Mouse (Mus musculus) stomach, postnatal 0 days (tissue): ENCODE results near the gene Gm42791. TPM values are rescaled to one million over a fixed set of nuclear protein-coding genes. Genes with fewer than 3 reads are reported as not detected.
A peak's percentile ranks its signal among the peaks of the same experiment; 100 is the strongest.

Source experiments
- ATAC-seq: fragments of 200-750 bp; cut with Nextera tagmentation; 2 replicates; pipeline ENCODE4 v1.8.0; 2017; ENCODE audit not compliant: low FRiP score, low TSS enrichment
- DNase-seq: peaks from one replicate; pipeline ENCODE4 v3.0.0-alpha.2; 2016; ENCODE audit warnings: low spot score
- H3K27ac ChIP-seq: fragments of 300-500 bp; sonication (generic); replicated peaks from 2 replicates; pipeline ENCODE4 v1.5.1; 2014; ENCODE audit warnings: mild to moderate bottlenecking, control low read depth
- H3K27me3 ChIP-seq: fragments of 300-500 bp; sonication (generic); 2 replicates; pipeline ENCODE4 v1.6.1; 2014; ENCODE audit warnings: low read length; ENCODE audit not compliant: control insufficient read depth, insufficient read depth
- H3K36me3 ChIP-seq: fragments of 300-500 bp; sonication (generic); 2 replicates; pipeline ENCODE4 v1.6.1; 2014; ENCODE audit warnings: low read length, mixed read lengths; ENCODE audit not compliant: control insufficient read depth, insufficient read depth
- H3K4me1 ChIP-seq: fragments of 300-500 bp; sonication (generic); replicated peaks from 2 replicates; pipeline ENCODE4 v1.6.1; 2014; ENCODE audit warnings: antibody characterized with exemption; ENCODE audit not compliant: control insufficient read depth, insufficient read depth
- H3K4me2 ChIP-seq: fragments of 300-500 bp; sonication (generic); replicated peaks from 2 replicates; pipeline ENCODE4 v1.6.1; 2014; ENCODE audit warnings: low read depth, mild to moderate bottlenecking, control low read depth, moderate library complexity
- H3K4me3 ChIP-seq: fragments of 300-500 bp; sonication (generic); 2 replicates; pipeline ENCODE4 v1.5.1; 2014; ENCODE audit warnings: low read depth, low read length, control low read depth
- H3K9ac ChIP-seq: fragments of 300-500 bp; sonication (generic); 2 replicates; pipeline ENCODE4 v1.6.1; 2014; ENCODE audit warnings: mild to moderate bottlenecking, low read length, control low read depth, mixed read lengths
- H3K9me3 ChIP-seq: fragments of 300-500 bp; sonication (generic); 2 replicates; pipeline ENCODE4 v1.6.1; 2016; ENCODE audit warnings: low read length; ENCODE audit not compliant: control insufficient read depth
- CTCF ChIP-seq: IDR thresholded peaks from 2 replicates; pipeline ENCODE4 v1.5.1; 2016; ENCODE audit warnings: antibody characterized with exemption, low read depth, mild to moderate bottlenecking, moderate library complexity
- EP300 ChIP-seq: optimal IDR thresholded peaks from 2 replicates; pipeline ENCODE3; 2016; ENCODE audit warnings: antibody characterized with exemption
- WGBS: fragments of 180-500 bp; shearing (Covaris S2); extraction: QIAGEN DNeasy Blood & Tissue Kit; methylation state at CpG from one replicate; pipeline ENCODE4 v1.1.7; 2014; 5-methylcytosine and 5-hydroxymethylcytosine counted together
- polyA plus RNA-seq: library from polyadenylated mRNA; unstranded; fragments of >200 nt; fragmentation: Nextera tagmentation; extraction: Ambion mirVana; gene quantifications from 2 replicates; pipeline ENCODE4 v1.2.1, GENCODE M21; 2015

Gm42791 gene
- polyA plus RNA-seq, 1 experiment from 2014 or later: 0.99 TPM

GRCm38 (mm10) chr5:148947412-148947811 is 47.5 kb downstream of the Gm42791 start:
- no peak for ATAC-seq
- H3K4me1 ChIP-seq: no peaks in the 10 kb centered on the region

GRCm38 (mm10) chr5:148946787-148947186 is 48.2 kb downstream of the Gm42791 start:
- no peak overlapping the region for H3K9ac ChIP-seq
- H3K4me1 ChIP-seq: no peaks in the 10 kb centered on the region
- no peak overlapping the region for H3K4me2 ChIP-seq
- no peak overlapping the region for H3K4me3 ChIP-seq
- no peaks in the 10 kb centered on the region for H3K9me3 ChIP-seq
- no peak overlapping the region for H3K27ac ChIP-seq
- H3K36me3 ChIP-seq: no peaks in the 10 kb centered on the region
- no peak for TF ChIP-seq EP300
- peak; percentile 64 for TF ChIP-seq CTCF
- ATAC-seq: no peak
- no peaks in the 10 kb centered on the region for H3K27me3 ChIP-seq
- DNase-seq: no peak
- WGBS: 80% methylated on average over 5 of the region's 5 CpGs

More at GRCm38 (mm10) chr5:148947412-148947811, 47.5 kb downstream of the Gm42791 start:
- 86% methylated on average over 4 of the region's 4 CpGs for WGBS
- TF ChIP-seq EP300 (no peak), CTCF (no peak)
- Histone ChIP-seq H3K27me3 (no peaks in the 10 kb centered on the region), H3K36me3 (no peaks in the 10 kb centered on the region), H3K4me2 (no peak overlapping the region), H3K27ac (no peak overlapping the region), H3K4me3 (no peak overlapping the region), H3K9ac (no peak overlapping the region), H3K9me3 (no peaks in the 10 kb centered on the region)
- DNase-seq: no peak

- H3K27me3 ChIP-seq: no peaks in the 10 kb centered on the region
- no peaks in the 10 kb centered on the region for H3K36me3 ChIP-seq
- no peaks in the 10 kb centered on the region for H3K9me3 ChIP-seq
- 83% methylated on average over 2 of the region's 2 CpGs for WGBS
- H3K27ac ChIP-seq: no peak overlapping the region
- TF ChIP-seq EP300 (no peak), CTCF (no peak)
- H3K4me2 ChIP-seq: no peak overlapping the region
- ATAC-seq (no peak), DNase-seq (no peak)
- no peak overlapping the region for H3K4me3 ChIP-seq
- H3K4me1 ChIP-seq: no peaks in the 10 kb centered on the region
- no peak overlapping the region for H3K9ac ChIP-seq
Measured at GRCm38 (mm10) chr5:148945735-148946134, 49.2 kb downstream of the Gm42791 start.

- no peaks in the 10 kb centered on the region for H3K4me1 ChIP-seq
- no peak overlapping the region; the same call in 1 of the 2 replicates for H3K4me2 ChIP-seq
- H3K36me3 ChIP-seq: no peaks in the 10 kb centered on the region
- no peaks in the 10 kb centered on the region for H3K9me3 ChIP-seq
- ATAC-seq (no peak), DNase-seq (no peak)
- no peak overlapping the region for H3K9ac ChIP-seq
- 35% methylated on average over 8 of the region's 8 CpGs for WGBS
- TF ChIP-seq CTCF (no peak), EP300 (no peak)
- no peak overlapping the region for H3K27ac ChIP-seq
- no peak overlapping the region for H3K4me3 ChIP-seq
- H3K27me3 ChIP-seq: no peaks in the 10 kb centered on the region
Measured at GRCm38 (mm10) chr5:148944024-148944423, 50.9 kb downstream of the Gm42791 start.

- DNase-seq (no peak), ATAC-seq (no peak)
- no peak overlapping the region; the same call in 1 of the 2 replicates for H3K4me2 ChIP-seq
- H3K27ac ChIP-seq: no peak overlapping the region
- H3K4me3 ChIP-seq: no peak overlapping the region
- H3K36me3 ChIP-seq: no peaks in the 10 kb centered on the region
- H3K27me3 ChIP-seq: no peaks in the 10 kb centered on the region
- no peaks in the 10 kb centered on the region for H3K4me1 ChIP-seq
- 69% methylated on average over 10 of the region's 10 CpGs for WGBS
- TF ChIP-seq CTCF (no peak), EP300 (no peak)
- H3K9me3 ChIP-seq: no peaks in the 10 kb centered on the region
- H3K9ac ChIP-seq: no peak overlapping the region
Measured at GRCm38 (mm10) chr5:148943444-148943843, 51.5 kb downstream of the Gm42791 start.

GRCm38 (mm10) chr5:148942957-148943356 is 52.0 kb downstream of the Gm42791 start:
- H3K4me2 ChIP-seq: no peak overlapping the region
- no peak overlapping the region for H3K27ac ChIP-seq
- DNase-seq: no peak
- 79% methylated on average over 11 of the region's 11 CpGs for WGBS
- H3K27me3 ChIP-seq: no peaks in the 10 kb centered on the region
- no peaks in the 10 kb centered on the region for H3K36me3 ChIP-seq
- no peak for ATAC-seq
- H3K4me3 ChIP-seq: no peak overlapping the region
- TF ChIP-seq EP300: no peak
- TF ChIP-seq CTCF: 0 out of 2 replicates have a peak, but pooled peaks have one; percentile 16
- H3K4me1 ChIP-seq: no peaks in the 10 kb centered on the region
- H3K9me3 ChIP-seq: no peaks in the 10 kb centered on the region
- H3K9ac ChIP-seq: no peak overlapping the region
